Mouse (Mus musculus): ENCODE data around the gene Adgrg1. TPM values are rescaled to one million over a fixed set of nuclear protein-coding genes. Genes with fewer than 3 reads are reported as not detected.

Adgrg1 gene
- polyA plus RNA-seq, 1 experiment from 2014 or later = 16.6 TPM

DNA sequence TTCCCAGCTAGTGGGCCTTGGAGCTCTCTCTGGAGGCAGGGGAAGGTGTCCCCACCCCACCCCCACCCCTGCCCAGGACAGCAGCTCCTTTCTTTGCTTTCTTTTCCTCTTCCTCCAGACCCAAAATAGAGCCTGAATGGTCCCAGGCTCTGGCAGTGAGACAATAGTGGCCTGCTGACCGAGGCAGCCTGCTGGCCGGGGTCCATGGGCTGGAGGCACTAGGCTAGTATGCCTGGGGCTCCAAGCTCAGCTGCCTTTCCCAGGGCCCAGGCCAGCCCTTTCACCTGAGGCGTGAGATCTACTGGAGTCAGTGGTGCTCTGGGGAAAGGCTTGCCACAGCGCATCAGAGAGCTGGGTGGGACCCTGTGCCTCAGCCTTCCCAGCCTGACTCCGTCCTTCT is 18.0 kb downstream of the Adgrg1 start:
- no peaks in the 10 kb centered on the region for H3K9me3 ChIP-seq
- no peaks in the 10 kb centered on the region for H3K36me3 ChIP-seq
- H3K4me1 ChIP-seq = peaks cover 49% of the 10 kb centered on the region
- peaks cover 55% of the 10 kb centered on the region for H3K27me3 ChIP-seq (ENCODE audit: insufficient read depth, poor library complexity, severe bottlenecking)
- 51% methylated on average over 5 of the region's 5 CpGs for WGBS
- no peak overlapping the region for H3K4me3 ChIP-seq
- no peak for DNase-seq (ENCODE audit: low spot score)
- peak overlapping the region; percentile 54; the same call in 1 of the 2 replicates for H3K27ac ChIP-seq

- Histone ChIP-seq H3K4me1 (peaks cover 55% of the 10 kb centered on the region), H3K27ac (peak overlapping the region; percentile 54; the same call in 1 of the 2 replicates)
These were observed 18.6 kb downstream of the Adgrg1 start for GRCm38 (mm10) chr8:94992996-94993724.

DNA sequence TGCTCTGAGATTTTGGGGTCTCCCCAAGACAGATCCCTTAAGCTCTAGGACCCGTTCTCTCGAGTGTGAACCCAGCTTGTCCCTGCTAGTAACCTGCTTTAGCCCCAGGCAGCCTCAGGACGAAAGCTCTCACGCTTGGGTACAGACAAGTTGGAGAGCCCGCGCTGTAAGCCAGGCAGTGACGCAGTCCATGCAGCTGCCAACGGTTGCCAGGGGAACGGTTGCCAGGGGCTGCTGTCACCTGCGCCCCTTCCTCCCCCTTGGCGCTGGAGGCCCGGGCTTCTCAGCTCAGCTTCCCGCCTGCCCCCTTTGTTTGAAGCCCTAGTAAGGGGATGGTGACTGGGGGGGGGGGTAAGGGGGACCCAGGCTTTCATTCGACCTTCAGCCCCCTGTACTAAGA is 19.5 kb downstream of the Adgrg1 start:
- no peak overlapping the region; the same call in 1 of the 2 replicates for H3K27ac ChIP-seq
- WGBS = 12% methylated on average over 14 of the region's 14 CpGs
- H3K27me3 ChIP-seq (ENCODE audit: insufficient read depth, poor library complexity, severe bottlenecking) = peaks cover 47% of the 10 kb centered on the region
- H3K4me1 ChIP-seq = peaks cover 59% of the 10 kb centered on the region
- no peaks in the 10 kb centered on the region for H3K36me3 ChIP-seq
- DNase-seq (ENCODE audit: low spot score) = peak; percentile 86
- 0 out of 2 replicates have a peak overlapping the region, but pooled peaks have one; percentile 3 for H3K4me3 ChIP-seq
- H3K9me3 ChIP-seq = no peaks in the 10 kb centered on the region

More at GRCm38 (mm10) chr8:94992996-94993724, 18.6 kb downstream of the Adgrg1 start:
- H3K9me3 ChIP-seq = no peaks in the 10 kb centered on the region
- peaks cover 51% of the 10 kb centered on the region for H3K27me3 ChIP-seq (ENCODE audit: insufficient read depth, poor library complexity, severe bottlenecking)
- DNase-seq (ENCODE audit: low spot score) = no peak
- WGBS = 73% methylated on average over 9 of the region's 9 CpGs
- no peak overlapping the region for H3K4me3 ChIP-seq
- no peaks in the 10 kb centered on the region for H3K36me3 ChIP-seq

DNA sequence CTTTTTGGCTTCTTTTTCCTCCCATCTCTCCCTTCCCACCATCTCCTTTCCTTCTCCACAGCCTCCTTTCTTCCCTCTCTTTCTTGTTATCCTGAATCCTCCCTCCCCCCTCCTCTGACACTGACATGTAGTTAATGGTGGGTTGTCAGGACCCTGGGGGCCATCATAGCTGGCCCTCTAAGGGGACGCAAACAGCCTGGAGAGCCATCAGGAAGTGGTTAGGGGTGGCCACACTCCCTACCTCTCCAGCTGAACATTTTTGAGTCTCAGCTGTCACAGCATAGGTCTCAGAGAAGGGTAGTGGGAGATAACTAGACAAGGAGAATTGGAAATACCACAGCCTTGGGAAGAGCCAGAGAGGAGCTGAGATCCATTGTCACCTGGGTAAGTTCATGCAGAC is 20.0 kb downstream of the Adgrg1 start:
- H3K27me3 ChIP-seq (ENCODE audit: insufficient read depth, poor library complexity, severe bottlenecking) = peaks cover 42% of the 10 kb centered on the region
- 0 out of 2 replicates have a peak overlapping the region, but pooled peaks have one; percentile 3 for H3K4me3 ChIP-seq
- DNase-seq (ENCODE audit: low spot score) = no peak
- peaks cover 64% of the 10 kb centered on the region for H3K4me1 ChIP-seq
- H3K27ac ChIP-seq = no peak overlapping the region
- no peaks in the 10 kb centered on the region for H3K9me3 ChIP-seq
- WGBS = 46% methylated on average over 1 of the region's 1 CpGs
- no peaks in the 10 kb centered on the region for H3K36me3 ChIP-seq

- Histone ChIP-seq H3K27ac (no peak overlapping the region), H3K27me3 (ENCODE audit: insufficient read depth, poor library complexity, severe bottlenecking) (peaks cover 36% of the 10 kb centered on the region), H3K4me3 (no peak overlapping the region), H3K36me3 (no peaks in the 10 kb centered on the region), H3K4me1 (peaks cover 73% of the 10 kb centered on the region), H3K9me3 (no peaks in the 10 kb centered on the region)
- DNase-seq (ENCODE audit: low spot score) = no peak
- 86% methylated on average over 5 of the region's 5 CpGs for WGBS
These were observed 20.9 kb downstream of the Adgrg1 start for GRCm38 (mm10) chr8:94995336-94995893.

DNA sequence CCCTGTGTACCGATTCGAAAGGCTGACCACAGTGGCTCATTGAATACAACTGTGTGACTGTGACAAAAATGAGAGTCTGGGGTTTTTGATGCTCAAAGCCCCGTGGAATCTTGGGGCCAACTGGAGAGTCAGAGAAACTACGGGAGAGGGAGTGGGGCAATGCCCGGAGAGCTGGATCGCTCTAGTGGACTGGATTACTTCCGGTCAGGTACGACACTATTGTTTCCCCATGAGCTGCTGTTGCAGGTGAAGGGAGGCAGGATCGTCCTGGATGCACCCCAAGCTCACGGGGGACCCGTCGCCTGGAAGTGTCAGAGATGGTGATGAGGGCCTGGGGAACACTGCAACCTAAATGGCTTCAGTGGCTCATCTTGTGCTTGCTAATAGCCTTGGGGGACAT is 21.5 kb downstream of the Adgrg1 start:
- no peaks in the 10 kb centered on the region for H3K9me3 ChIP-seq
- peaks cover 29% of the 10 kb centered on the region for H3K27me3 ChIP-seq (ENCODE audit: insufficient read depth, poor library complexity, severe bottlenecking)
- no peak overlapping the region for H3K4me3 ChIP-seq
- DNase-seq (ENCODE audit: low spot score) = no peak
- WGBS = 84% methylated on average over 12 of the region's 12 CpGs
- H3K4me1 ChIP-seq = peaks cover 77% of the 10 kb centered on the region
- H3K36me3 ChIP-seq = no peaks in the 10 kb centered on the region
- H3K27ac ChIP-seq = no peak overlapping the region

DNA sequence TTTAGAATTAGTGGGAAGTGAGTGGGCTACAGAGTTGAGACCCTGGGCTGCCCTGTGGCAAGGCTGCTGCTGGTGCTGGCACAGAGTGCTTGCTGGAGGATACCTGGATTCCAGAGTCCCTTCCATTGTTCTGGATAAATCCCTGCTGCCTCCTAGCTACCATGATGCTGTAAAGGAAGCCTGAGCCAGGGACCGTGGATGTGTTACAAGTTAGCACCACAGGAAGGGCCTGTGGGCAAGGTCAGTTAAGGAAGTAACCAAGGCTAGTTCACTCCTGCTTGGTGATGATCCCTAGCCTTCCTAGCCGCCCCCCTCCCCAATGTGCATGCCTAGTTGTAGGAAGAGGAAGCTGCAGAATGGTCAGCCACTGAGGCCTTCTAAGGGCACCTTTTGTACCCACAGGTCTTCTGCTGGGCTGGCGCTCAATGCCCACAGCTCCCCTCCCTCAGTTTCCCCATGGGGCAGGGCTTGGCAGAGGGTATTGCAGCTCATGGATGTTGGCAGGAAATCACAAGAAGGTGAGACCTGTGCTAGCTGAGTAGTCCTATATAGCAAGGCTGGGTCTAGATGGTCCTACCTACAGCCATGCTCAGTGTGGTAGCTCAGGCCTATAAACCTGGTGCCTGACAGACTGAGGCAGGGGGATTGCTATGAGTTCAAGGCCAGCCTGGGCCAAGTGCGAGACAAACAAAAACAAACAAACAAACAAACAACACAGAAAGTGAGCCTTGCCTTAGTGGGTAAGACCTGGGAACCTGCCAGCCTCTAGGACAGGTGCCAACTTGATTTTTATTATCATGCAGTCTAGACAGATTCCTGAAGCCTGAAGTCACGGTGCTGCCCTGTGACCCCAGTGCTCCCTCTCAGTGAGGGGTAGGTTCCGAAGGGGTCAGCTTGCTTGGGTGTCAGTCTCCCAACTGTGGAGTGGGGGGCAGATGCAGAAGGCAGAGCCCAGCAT is 22.6 kb downstream of the Adgrg1 start:
- DNase-seq (ENCODE audit: low spot score) = no peak
- Histone ChIP-seq H3K36me3 (no peaks in the 10 kb centered on the region), H3K27ac (0 out of 2 replicates have a peak overlapping the region, but pooled peaks have one; percentile 29), H3K4me3 (no peak overlapping the region), H3K4me1 (peaks cover 77% of the 10 kb centered on the region), H3K27me3 (ENCODE audit: insufficient read depth, poor library complexity, severe bottlenecking) (peaks cover 26% of the 10 kb centered on the region), H3K9me3 (no peaks in the 10 kb centered on the region)
- WGBS = 77% methylated on average over 6 of the region's 6 CpGs

DNA sequence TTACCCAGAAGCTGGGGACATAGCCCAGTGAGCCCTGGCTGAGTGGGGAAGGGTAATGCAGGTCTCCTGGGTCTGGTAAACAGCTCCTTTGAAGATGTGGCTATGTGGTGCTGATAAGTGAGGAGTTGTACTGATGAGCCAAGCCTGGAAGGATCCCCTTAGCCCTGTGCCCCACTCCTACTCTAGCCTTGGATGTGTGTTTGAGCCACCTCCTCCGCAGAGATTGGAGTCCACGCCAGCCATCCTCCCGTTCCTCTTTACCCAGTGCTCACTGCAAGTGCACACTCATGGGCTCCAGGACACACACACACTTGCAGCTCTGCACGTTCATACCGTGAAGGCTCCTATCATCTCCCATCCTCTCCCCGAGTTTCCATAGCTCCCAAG is 23.3 kb downstream of the Adgrg1 start:
- WGBS = 72% methylated on average over 6 of the region's 6 CpGs
- Histone ChIP-seq H3K36me3 (no peaks in the 10 kb centered on the region), H3K27ac (peak overlapping the region; percentile 29; the same call in 1 of the 2 replicates), H3K4me1 (peaks cover 74% of the 10 kb centered on the region), H3K9me3 (no peaks in the 10 kb centered on the region), H3K27me3 (ENCODE audit: insufficient read depth, poor library complexity, severe bottlenecking) (peaks cover 19% of the 10 kb centered on the region), H3K4me3 (no peak overlapping the region)
- DNase-seq (ENCODE audit: low spot score) = no peak

GRCm38 (mm10) chr8:94998431-94998830 is 23.9 kb downstream of the Adgrg1 start:
- no peak overlapping the region for H3K4me3 ChIP-seq
- no peaks in the 10 kb centered on the region for H3K9me3 ChIP-seq
- 40% methylated on average over 2 of the region's 2 CpGs for WGBS
- H3K27ac ChIP-seq = peak overlapping the region; percentile 29; the same call in 1 of the 2 replicates
- H3K4me1 ChIP-seq = peaks cover 70% of the 10 kb centered on the region
- DNase-seq (ENCODE audit: low spot score) = no peak
- 0 out of 2 replicates have a peak, but pooled peaks cover 2% of the 10 kb centered on the region for H3K36me3 ChIP-seq
- peaks cover 14% of the 10 kb centered on the region; the same call in 1 of the 2 replicates for H3K27me3 ChIP-seq (ENCODE audit: insufficient read depth, poor library complexity, severe bottlenecking)

DNA sequence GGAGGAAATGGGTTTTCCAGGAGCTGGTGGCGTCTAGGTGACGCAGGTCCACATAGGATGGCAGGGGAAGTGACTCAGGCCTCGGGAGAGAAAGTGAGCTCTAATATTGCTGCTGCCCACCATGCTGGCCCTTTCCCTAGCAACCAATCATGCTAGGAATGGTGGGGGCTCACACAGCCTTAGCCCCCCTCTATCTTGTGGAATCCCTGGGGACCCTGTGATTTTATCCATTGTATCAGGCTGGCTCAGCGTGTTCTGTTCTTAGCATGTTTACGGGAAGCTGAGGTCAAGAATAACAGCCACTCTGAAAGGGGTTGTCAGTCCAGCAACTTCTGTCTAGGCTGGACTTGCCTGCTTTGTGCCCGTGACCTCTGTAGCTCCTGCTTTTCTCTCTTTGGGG is 24.5 kb downstream of the Adgrg1 start:
- DNase-seq (ENCODE audit: low spot score) = no peak
- Histone ChIP-seq H3K4me1 (peaks cover 64% of the 10 kb centered on the region), H3K4me3 (no peak overlapping the region), H3K36me3 (0 out of 2 replicates have a peak, but pooled peaks cover 3% of the 10 kb centered on the region), H3K27ac (peak overlapping the region; percentile 85), H3K27me3 (ENCODE audit: insufficient read depth, poor library complexity, severe bottlenecking) (peaks cover 13% of the 10 kb centered on the region; the same call in 1 of the 2 replicates), H3K9me3 (no peaks in the 10 kb centered on the region)
- WGBS = 70% methylated on average over 6 of the region's 6 CpGs

GRCm38 (mm10) chr8:94999956-95000355 is 25.4 kb downstream of the Adgrg1 start:
- Histone ChIP-seq H3K36me3 (0 out of 2 replicates have a peak, but pooled peaks cover 3% of the 10 kb centered on the region), H3K27ac (peak overlapping the region; percentile 85), H3K27me3 (ENCODE audit: insufficient read depth, poor library complexity, severe bottlenecking) (peaks cover 7% of the 10 kb centered on the region; the same call in 1 of the 2 replicates), H3K9me3 (no peaks in the 10 kb centered on the region), H3K4me1 (peaks cover 57% of the 10 kb centered on the region), H3K4me3 (no peak overlapping the region)
- DNase-seq (ENCODE audit: low spot score) = no peak
- 61% methylated on average over 6 of the region's 6 CpGs for WGBS

DNA sequence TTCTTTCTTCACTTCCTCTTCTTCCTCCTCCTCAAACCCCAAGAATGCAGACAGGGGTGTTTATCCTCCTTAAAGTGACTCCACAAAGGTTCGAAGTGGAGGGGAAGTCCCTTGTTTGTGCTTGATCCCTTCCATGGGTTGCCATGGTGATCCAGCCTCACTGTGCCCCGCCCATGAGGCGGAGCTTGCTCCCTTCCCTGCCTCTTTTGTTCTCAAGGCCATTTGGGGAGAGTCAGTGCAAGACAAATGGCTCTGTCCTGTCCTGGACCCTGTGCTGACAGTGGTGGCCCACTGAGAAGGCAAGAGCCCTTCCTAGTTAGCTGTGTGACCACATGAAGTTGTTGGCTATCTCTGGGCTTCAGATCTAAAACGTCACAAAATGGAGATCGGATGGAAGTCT is 26.1 kb downstream of the Adgrg1 start:
- no peaks in the 10 kb centered on the region for H3K9me3 ChIP-seq
- 20% methylated on average over 5 of the region's 5 CpGs for WGBS
- H3K27ac ChIP-seq = peak overlapping the region; percentile 85; the same call in 1 of the 2 replicates
- 0 out of 2 replicates have a peak, but pooled peaks cover 3% of the 10 kb centered on the region for H3K36me3 ChIP-seq
- H3K27me3 ChIP-seq (ENCODE audit: insufficient read depth, poor library complexity, severe bottlenecking) = no peaks in the 10 kb centered on the region
- no peak for DNase-seq (ENCODE audit: low spot score)
- no peak overlapping the region for H3K4me3 ChIP-seq
- peaks cover 57% of the 10 kb centered on the region for H3K4me1 ChIP-seq

Data from heart, embryonic 10.5 days (tissue).